Mouse (Mus musculus): ENCODE data around the gene Msh2.
"Not testable (repeated sequence)": the region's sequence is repeated elsewhere in the genome, so short reads cannot be mapped to it uniquely, and the experiment has no call there.

The Msh2 gene

DNA sequence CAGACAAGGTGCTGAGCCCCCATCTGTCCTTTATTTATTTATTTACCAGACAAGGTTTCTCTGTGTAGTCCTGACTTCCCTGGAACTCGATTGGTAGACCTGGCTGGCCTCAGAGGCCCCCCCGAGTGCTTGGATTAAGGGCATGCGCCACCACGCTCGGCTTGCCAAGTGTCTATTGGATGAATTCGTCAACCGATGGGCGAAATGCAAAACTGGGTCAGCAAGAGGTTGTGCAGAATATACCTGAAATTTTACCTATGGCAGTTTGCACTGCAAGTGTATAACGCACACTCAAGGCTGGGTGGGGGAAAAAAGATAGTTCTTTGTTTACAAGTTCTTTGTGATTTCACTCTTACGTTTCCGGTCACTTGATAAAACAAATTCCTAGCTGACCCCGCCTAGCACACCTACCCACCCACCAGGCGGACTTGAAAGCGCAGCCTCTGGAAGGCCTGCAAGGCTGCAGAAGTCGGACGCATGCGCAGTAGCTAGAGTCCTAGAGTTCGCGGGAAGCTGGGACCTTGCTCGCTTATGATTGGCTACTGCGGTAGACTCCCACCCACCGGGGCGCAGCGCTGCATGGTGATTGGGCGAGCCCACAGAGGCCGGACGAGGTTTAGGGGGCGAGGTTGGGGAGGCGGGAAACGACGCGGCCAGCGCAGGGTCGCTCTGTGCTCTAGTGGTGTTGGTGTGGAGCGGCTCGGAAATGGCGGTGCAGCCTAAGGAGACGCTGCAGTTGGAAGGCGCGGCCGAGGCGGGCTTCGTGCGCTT is at the start of gene Msh2:
Msh2 (plus strand) TSS at position 441 of the 771 bp plus-strand sequence.
- peak; percentile 98 to 99 for DNase-seq

DNA sequence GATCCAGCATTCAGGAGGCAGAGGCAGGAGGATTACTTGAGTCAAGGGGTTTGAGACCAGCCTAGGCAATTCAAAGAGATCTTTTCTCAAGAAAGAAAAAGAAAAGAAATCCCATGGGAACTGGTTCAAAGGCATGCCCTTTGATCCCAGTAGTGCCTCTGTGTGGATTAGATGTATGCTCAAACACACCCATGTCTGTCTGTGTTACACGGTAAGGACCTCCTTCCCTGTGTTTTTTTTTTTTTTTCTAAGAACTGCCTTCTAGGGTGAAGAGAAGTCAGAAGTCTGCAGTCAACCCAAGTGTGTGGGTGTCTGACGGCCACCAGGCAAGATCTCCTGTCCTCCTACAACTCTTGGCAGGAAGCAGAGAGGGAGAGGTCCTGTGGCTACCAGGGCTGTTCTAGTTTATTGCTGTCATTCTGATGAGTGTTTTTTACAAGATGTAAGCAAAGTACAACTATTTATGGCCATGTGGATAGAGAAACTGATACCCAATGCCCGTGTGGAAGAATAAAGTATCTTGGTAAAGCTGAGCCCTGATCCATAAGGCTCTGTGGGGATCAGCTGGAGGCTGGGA is 46.5 kb upstream of the Msh2 start:
- no peak for DNase-seq

DNA sequence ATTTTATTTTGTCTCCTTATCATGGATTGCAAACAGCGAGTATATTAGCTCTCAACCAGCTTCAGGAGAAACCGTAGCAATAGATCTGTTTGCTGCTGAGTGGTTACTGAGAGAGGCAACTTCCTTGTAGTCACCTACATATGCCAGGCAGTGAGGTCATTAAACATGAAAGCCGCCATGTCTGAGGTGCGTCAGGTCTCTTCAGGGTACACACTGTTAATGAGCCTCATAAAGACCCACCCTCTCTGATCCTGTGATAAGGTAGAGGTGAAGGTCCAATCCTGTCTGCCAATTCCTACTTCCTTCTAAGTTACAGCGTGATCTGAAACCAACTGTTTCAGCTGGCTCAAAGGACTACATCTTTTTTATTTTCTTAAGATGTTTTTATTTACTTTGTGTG is 44.0 kb upstream of the Msh2 start:
- no peak for DNase-seq

DNA sequence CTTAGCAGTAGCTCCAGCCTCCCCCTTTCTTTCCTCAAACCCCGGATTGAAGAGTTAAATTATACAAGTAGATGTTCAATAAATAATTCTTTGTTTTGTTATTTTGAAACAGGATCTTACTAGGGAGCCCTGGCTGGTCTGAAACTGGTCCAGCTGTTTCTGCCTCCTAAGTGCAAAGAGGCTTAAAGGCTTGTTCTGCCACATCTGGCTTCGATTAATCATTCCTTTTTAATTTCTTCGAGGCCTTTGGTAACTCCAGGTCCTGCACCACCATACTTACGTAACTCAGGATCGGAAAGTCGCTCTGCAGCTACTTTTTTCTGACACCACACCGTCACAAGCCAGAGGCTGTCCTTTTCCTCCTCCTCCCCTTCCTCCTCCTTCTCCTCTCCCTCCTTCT is 43.4 kb upstream of the Msh2 start:
- DNase-seq = no peak

DNA sequence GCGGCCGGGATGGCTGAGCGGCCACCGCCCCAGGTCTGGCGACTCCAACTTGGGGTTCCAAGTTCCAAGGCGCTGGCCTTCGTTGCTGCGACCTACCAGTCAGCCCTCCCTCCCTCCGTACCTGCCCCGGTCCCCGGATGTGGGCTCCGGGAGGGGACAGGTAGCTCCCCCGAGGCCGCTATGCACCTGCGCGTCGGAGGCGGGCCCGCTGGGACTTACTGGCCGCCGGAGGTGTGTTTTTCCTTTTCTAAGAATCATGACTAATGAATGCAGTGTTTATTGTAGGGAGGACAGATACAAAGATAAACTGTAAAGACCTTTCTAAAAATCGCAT is 35.1 kb upstream of the Msh2 start:
- peak; percentile 74 to 85 for DNase-seq

DNA sequence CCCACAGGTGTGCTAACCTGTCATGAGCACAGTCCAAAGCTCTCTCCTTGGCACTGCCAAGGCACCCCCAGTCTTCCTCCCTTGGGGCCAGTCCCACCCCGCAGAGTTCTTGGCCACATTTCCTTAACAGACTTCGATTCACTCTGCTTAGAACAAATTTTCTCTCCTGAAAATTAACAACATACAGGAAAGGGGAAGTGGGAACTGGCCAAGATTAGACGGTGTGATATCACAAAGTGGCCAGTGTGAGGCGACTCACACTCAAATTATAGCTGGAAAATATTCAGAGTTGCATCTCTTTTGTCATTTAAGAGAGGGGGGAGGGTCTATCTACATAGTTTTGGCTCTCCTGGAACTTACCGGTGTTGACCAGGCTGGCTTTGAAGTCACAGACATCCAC is 32.9 kb upstream of the Msh2 start:
- DNase-seq = no peak

DNA sequence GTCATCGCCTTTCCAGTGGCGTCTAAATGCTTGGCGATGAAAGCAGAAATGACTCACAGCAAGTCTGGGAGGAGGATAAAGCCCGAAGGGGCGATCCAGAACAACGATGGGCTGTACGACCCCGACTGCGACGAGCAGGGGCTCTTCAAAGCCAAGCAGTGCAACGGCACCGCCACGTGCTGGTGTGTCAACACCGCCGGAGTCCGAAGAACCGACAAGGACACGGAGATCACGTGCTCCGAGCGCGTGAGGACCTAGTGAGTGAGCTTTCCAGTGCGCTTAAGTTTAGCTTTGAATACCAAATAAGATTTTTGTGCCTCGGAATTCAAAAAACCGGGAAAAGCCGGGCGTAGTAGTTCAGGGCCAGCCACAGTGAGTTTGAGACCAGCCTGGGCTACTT is 31.9 kb upstream of the Msh2 start:
- no peak for DNase-seq

DNA sequence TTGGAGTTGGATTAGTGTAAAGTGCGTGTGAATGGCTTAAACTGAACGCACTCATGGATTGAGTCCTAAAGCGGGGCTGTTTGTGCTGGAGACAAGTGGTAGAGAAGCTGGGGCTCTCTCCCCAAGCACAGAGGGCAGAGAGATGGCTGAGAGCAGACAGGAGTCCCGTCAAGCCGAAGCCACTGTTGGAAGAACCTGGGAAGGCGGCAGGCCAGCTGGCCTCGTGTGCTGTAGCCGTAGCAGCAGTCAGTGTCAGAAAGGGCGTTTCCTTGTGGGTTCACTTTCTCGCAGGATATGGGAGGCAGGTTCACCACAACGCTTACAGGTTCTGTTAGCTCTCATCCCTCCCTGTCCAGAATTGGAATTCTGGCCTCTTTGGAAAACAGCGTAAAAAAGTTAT is 31.1 kb upstream of the Msh2 start:
- no peak for DNase-seq

DNA sequence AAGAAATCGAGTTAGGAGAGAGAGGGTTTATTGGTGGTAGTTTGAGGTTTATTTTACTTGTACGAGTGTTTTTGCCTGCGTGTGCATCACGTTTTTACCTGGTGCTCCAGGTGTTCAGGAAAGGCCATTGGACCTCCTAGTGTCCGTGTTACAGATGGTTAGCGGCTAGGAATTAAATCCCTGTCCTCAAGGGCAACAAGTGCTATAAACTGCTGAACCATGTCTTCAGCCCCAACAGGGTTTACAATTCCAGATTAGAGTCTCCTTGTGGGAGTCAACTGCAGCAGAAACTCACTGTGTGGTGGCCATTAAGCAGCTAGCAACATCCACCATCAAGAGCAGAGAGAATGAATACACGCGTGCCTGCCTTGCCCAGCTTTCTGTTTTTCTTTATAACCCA is 29.4 kb upstream of the Msh2 start:
- DNase-seq = no peak

DNA sequence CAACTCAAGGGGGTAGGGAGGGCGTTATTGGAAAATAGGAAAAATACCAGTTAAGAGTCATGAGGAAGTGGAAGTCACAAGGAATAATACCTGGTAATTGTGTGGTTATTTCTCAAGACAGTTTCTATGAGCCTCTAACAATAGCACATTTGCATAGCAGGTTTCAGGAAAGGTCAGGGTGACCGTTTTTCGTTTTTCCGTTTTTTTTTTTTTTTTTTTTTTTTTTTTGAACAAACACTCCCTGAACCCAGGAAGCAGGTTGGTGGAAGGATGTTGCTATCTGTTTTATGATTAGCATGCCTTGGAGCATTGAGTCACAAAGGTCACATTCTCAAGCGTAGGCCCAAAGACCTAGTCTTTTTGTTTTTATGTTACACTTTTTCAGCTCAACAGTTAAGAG is 16.5 kb upstream of the Msh2 start:
- not testable (repeated sequence) for DNase-seq

DNA sequence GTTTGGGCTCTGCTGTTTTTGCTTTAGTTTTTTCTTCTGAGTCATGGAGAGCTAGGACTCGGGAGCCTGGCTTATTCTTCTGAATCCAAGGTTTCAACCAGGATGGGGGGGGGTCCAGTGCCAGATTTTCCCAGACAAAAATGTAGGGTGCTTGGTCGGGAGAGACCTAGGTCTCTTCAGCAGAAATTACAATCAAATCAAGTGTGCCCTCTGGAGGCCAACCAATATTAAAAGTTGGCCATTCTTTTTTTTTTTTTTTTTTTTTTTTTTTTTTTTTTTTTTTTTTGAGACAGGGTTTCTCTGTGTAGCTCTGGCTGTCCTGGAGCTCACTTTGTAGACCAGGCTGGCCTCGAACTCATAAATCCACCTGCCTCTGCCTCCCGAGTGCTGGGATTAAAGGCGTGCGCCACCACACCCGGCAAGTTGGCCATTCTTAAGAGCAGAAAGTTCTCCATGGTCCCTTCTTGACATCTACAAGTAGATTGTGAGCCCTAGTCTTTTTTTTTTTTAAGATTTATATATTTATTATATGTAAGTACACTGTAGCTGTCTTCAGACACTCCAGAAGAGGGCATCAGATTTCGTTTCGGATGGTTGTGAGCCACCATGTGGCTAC is 10.1 kb upstream of the Msh2 start:
- DNase-seq = not testable (repeated sequence)

DNA sequence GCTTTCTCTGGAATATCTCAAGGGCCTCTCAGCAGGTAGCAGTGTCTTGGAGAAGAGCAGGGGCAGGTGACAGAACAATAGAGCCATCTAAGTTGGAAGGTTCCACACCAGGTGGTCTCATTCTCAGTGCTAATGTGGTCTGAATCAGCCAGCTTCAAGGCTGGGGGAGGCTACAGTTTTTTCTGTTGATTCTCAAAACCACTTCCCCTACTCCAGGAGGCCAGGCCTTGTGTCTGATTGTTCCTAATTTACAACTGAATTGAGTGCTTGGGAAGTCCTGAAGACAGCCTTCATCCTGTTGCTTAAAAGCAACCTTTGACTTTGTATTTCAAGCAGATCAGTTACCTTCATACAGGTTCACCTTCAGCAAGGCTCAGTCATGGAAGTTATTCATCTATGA is 7.9 kb upstream of the Msh2 start:
- no peak for DNase-seq

DNA sequence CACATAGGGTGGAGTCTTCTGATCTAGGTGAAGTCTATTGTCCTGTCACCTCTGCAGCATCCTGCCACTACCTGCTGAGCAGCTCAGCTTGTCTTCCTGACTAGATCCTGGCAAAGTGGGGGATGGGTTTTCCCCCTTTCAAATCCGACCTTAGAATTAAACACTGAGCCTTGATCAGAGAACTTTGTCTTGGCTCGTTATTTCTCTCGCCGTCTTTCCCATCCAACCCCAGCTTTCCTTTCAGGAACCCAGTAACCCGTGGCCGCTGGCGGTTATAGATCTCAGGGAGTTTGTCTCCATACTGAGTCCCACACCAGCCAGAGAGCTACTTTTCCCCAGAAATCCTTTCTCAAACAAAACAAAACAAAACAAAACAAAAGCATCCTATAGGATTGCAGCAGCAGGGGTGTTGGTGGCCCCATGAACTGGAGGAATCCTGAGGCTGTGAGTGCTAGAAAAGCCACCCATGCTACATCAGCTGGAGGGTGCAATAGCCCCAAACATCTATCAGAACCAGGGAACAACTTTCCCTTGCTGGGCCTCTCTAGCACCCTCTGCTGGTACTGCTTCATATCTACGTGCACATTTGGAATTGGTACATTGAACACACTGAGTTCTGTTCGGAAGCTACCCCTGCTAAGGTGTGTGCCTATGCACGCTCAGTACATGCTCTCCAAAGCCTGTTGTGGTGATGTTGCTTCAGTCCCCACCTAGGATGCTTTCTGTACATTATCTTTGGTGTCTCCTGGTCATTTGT is 6.9 kb upstream of the Msh2 start:
- peak; percentile 40 to 51 for DNase-seq

DNA sequence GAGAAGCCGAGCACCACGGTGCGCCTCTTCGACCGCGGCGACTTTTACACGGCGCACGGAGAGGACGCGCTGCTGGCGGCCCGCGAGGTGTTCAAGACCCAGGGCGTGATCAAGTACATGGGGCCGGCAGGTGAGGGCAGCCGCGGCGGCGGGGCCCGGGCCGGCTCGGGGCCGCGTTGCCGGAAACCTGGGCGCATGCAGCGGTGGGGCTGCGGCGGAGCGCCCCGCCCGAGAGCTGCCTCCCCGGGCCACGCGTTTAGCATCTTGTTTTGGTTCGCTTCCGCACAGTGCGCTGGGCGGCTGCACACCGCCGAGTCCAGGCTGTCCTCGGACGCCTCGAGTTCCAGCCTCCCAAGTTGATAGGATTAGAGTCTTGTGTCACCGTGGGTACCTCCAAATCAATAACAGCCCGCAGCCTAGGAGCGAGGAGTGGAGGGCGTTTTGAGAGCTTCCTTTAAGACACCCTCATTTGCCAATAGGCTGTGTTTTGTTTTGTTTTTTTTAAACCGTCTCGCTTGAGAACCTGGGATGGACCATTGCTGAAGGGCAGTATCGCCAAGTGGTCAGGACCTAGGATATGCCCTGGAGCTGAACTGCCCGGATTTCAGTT is 652 bp downstream of the Msh2 start:
- peak in 1 of 2 experiments; percentile 43 for DNase-seq

DNA sequence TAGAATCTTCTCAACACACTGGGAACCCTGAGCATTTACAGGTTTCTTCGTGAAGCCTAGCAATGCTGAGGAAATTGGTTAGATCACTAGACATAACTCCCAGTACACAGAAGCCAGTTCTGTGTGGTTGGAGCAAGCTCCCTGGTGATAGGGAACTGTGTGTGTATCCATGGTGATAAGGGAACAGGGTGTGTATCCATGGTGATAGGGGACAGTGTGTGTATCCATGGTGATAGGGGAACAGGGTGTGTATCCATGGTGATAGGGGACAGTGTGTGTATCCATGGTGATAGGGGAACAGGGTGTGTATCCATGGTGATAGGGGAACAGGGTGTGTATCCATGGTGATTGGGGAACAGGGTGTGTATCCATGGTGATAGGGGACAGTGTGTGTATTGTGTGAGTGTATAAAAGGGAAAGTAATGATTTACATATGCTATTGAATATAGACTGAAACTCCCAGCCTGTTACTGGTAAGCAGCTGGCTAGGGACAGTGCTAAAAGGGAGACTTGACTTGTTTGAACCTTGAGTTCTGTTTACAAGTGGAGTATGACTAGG is 4.9 kb downstream of the Msh2 start:
- not testable (repeated sequence) for DNase-seq

DNA sequence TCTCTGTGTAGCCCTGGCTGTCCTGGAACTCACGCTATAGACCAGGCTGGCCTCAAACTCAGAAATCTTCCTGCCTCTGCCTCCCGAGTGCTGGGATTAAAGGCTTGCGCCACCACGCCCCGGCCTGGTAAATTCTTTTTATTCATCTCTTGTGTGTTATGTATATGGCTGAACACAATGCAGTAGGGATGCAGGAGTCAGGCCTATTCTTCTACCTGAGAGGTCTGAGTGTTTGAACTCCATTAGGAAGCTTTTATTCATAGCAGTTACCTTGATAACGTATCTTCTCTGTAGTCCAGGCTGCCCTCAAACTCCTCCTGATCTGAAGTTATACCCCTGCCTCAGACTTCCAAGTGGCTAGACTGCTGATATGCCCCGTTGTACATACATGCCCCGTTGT is 5.5 kb downstream of the Msh2 start:
- DNase-seq = no peak

DNA sequence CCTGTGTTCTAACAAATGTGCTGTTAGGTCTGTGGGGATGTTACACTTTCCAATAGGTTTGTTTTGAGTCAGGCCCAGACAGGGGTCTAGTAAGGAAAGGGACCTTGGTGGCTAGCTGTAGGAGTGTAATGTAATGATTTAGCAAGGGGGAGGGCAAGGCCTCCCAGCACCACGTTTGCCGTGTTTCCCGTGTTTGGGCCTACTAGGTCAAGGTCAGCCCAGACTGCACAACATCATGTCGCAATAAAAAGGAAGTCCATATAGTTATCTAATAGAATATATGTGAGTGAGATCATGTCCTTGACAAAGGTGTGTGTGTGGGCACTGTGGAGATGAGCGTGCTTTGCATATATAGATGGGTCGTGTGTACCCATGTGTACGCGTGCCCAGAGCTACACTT is 17.1 kb downstream of the Msh2 start:
- no peak for DNase-seq

DNA sequence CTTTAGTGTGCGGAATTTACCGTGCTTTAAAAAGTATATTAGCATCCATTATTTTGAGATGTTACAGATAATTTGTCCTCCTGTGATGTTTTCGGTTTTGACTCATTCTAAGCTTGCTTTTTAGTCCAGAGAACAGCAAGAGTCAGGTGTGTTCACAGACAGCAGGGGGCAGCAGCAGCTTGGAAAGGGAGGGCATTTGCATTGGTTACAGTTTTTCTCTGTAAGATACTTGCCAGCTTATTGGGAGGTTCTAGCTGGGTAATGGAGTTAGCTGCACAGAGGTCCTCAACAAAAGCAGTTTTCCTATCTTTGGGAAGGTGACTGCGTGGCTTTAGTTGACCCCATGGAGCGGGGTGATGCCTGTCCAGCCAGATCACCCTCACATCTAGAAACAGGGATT is 19.8 kb downstream of the Msh2 start:
- peak; percentile 22 to 33 for DNase-seq

DNA sequence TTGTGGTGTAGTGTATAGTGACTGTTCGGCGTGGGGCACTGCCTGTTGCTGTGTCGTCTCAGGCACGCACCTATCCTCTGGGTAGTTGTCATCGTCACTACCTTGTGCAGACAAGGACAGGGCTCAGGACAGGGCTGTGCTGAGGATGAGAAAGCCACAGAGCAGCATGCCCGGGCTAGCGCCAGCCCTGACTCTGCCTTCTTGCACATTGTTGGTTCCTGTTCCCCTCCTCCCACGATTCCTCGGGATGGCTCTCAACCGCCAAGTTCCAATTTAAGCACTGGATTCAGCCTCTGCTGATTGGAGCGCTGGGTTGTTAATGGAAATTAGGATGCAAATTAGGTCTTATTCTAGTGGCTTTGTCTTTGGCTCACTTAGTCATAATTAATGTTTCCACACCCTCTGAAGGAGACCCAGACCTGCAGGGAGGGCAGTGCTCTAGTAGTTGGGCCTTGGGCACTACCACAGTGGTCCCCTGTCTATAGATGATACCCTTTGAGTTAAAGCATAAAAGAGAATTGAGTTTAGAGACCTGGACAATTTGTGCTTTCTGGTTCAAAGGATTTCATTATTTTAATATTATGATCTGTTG is 23.8 kb downstream of the Msh2 start:
- DNase-seq = no peak

DNA sequence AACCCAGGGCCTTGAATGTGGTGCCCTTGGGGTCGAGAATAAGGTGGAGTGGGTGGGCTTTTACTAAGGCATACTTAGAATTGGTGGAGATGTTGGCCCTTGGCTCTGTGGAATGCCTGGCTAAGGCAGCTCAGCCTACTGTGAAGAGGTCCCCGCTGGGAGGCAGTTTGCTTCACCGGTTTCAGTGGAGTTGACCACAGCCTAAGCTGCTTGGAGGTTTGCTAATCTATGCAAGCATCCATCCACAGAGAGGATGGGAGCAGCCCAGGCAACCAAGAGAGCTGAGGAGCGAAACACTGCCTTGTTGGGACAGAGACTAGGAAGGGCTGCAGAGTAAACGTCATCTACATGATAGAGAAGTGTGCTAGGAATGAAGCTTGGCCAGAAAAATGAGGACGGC is 24.7 kb downstream of the Msh2 start:
- DNase-seq = no peak

DNA sequence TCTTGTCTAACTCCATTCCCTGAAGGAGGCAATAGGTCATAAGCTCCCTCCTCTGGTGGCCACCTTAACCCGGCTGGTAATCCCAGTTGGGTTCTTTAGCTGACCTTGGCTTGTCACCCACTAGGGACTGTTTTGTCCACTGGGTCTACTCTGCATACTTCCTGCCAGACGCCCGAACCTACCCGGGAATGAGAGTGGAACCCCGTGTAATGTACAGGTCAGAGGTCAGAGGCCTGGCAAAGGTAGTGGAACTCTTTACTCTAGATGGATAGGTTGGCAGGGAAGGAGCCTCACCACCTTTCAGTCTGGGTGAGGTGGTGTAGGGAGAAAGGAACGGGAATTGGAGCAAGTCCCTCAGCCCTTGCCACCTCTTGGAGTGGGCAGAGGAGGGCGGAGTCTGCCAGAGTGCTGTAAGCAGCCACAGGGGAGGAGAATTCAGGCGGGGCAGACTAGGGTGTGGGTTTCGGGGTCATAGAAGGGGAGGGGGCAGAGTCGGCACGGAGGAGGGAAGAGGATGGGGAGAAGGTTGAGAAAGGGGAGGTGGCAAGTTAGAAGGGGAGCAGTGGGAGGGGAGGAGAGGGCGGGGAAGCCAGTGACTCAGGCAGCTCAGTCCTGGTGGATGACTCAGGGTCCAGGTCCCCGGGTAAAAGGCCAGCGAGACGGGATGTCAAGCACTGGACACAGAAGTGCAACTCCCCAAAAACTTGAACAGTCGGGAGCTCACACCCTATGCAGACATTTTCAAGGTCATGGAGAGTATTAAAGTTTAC is 27.1 kb downstream of the Msh2 start:
- DNase-seq = peak in 1 of 2 experiments; percentile 2

DNA sequence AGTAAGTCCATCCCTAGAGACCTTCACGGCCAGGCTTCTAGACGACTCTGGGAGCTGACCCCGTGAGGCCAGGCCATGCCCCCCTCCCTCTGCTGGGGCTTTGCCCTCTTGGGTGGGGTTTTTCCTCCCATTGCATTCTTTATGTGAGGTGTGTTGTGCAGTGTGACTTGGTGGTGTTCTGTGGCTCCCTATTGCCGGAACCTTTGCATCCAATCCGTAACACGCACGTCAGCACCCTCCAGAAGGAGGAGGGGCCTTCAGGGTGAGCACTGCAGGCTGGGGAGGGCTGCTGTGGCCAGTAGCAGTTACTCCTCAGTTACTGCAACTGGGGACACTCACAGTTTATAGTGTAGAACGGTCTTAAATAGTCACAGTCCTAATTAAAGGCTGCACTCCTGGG is 28.0 kb downstream of the Msh2 start:
- no peak for DNase-seq
